Mouse (Mus musculus) embryo, embryonic 10.5 days (tissue): Measurements from ENCODE around the gene Gm9972.
A peak's percentile ranks its signal among the peaks of the same experiment; 100 is the strongest.

ENCODE experiments used
- DNase-seq: peaks from one replicate; pipeline ENCODE4 v3.0.0-alpha.2; 2015; ENCODE audit warnings: low spot score

Gm9972 gene

GRCm38 (mm10) chr11:43035446-43035845 is at the start of gene Gm9972:
TSS of gene Gm9972 (plus strand) at chr11:43035746.
- no peak for DNase-seq

GRCm38 (mm10) chr11:42999188-42999587 is 36.4 kb upstream of the Gm9972 start:
- peak; percentile 54 for DNase-seq

GRCm38 (mm10) chr11:43011941-43012340 is 23.6 kb upstream of the Gm9972 start:
- no peak for DNase-seq

- no peak for DNase-seq
These were observed 22.6 kb upstream of the Gm9972 start for GRCm38 (mm10) chr11:43012980-43013379.

- no peak for DNase-seq
These were observed 12.3 kb upstream of the Gm9972 start for GRCm38 (mm10) chr11:43023109-43023688.

- no peak for DNase-seq
These were observed 5.7 kb upstream of the Gm9972 start for GRCm38 (mm10) chr11:43029813-43030212.

- DNase-seq = no peak
These were observed 3.4 kb upstream of the Gm9972 start for GRCm38 (mm10) chr11:43032141-43032540.

GRCm38 (mm10) chr11:43045871-43046548 is 10.5 kb downstream of the Gm9972 start:
- DNase-seq = no peak

- DNase-seq = no peak
These were observed 13.8 kb downstream of the Gm9972 start for GRCm38 (mm10) chr11:43049363-43049762.

GRCm38 (mm10) chr11:43054972-43055371 is 19.4 kb downstream of the Gm9972 start:
- no peak for DNase-seq

GRCm38 (mm10) chr11:43059437-43059970 is 24.0 kb downstream of the Gm9972 start:
- DNase-seq = no peak

- DNase-seq = no peak
These were observed 26.7 kb downstream of the Gm9972 start for GRCm38 (mm10) chr11:43062286-43062685.

GRCm38 (mm10) chr11:43086309-43087050 is 50.9 kb downstream of the Gm9972 start:
- DNase-seq = no peak
